34 mouse cellular contexts compared by ENCODE assay signal in the genomic region with DNA sequence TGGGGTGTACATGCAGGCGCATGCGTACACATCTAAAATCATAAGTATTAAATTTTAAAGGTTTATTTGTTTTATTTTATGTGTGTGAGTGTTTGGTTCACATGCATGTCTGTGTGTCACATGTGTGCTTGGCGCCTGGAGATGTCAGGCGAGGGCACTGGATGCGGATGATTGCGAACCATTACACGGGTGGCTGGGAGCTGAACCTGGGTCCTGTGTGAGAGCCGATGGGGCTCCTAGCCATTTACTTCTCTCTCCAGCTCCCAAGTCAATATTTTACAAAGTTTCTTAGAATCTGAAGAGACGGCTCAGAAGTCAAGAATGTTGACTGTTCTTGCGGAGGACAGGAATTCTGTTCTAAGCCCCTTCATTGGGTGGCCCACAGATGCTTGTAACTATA.
"Had no signal": no experiment of that assay in that cellular context is flagged by ENCODE, and none has a peak within 500 bp of the region (broad histone marks: within the 10 kb centered on the region; RNA-seq: fewer than 3 reads in every experiment).

No protein-coding gene starts in this region.

- ATAC-seq: hindbrain, embryonic 16.5 days; hindbrain, postnatal 0 days; inflammation-experienced regulatory T-cells, adult 6 months; intestine, embryonic 15.5 days; intestine, embryonic 16.5 days; intestine, postnatal 0 days had no signal

- H3K4me3 ChIP-seq: heart, embryonic 12.5 days; heart, embryonic 13.5 days; heart, embryonic 15.5 days; hindbrain, embryonic 10.5 days; hindbrain, embryonic 12.5 days; hindbrain, embryonic 13.5 days; hindbrain, embryonic 15.5 days; intestine, embryonic 15.5 days; kidney, embryonic 15.5 days; layer of hippocampus, adult 2 months; left cerebral cortex, adult 2 months had no signal

- H3K27me3 ChIP-seq: heart, embryonic 12.5 days; heart, embryonic 13.5 days; heart, embryonic 15.5 days; hindbrain, embryonic 12.5 days; hindbrain, embryonic 13.5 days; intestine, embryonic 15.5 days; kidney, embryonic 15.5 days had no signal

- H3K27ac ChIP-seq: heart, embryonic 13.5 days; heart, embryonic 15.5 days; hindbrain, embryonic 10.5 days; hindbrain, embryonic 12.5 days; hindbrain, embryonic 13.5 days; hindbrain, embryonic 14.5 days; hindbrain, embryonic 15.5 days; hindbrain, postnatal 0 days; intestine, embryonic 15.5 days; kidney, embryonic 15.5 days; kidney, postnatal 0 days; layer of hippocampus, adult 2 months; left cerebral cortex, adult 2 months had no signal

- H3K4me2 ChIP-seq: heart, embryonic 11.5 days; heart, embryonic 12.5 days; heart, embryonic 13.5 days; heart, embryonic 15.5 days; hindbrain, embryonic 12.5 days; hindbrain, embryonic 13.5 days; hindbrain, embryonic 14.5 days; hindbrain, embryonic 15.5 days; intestine, embryonic 15.5 days; kidney, embryonic 15.5 days had no signal

- H3K36me3 ChIP-seq: heart, embryonic 12.5 days; heart, embryonic 13.5 days; heart, embryonic 15.5 days; hindbrain, embryonic 10.5 days; hindbrain, embryonic 12.5 days; hindbrain, embryonic 13.5 days; hindbrain, embryonic 15.5 days; intestine, embryonic 15.5 days; kidney, embryonic 15.5 days had no signal

- H3K9ac ChIP-seq: heart, embryonic 12.5 days; heart, embryonic 13.5 days; heart, embryonic 15.5 days; hindbrain, embryonic 12.5 days; hindbrain, embryonic 13.5 days; hindbrain, embryonic 14.5 days; hindbrain, embryonic 15.5 days; intestine, embryonic 15.5 days; kidney, embryonic 15.5 days had no signal

- DNase-seq: heart, postnatal 10 days; heart, postnatal 14 days; heart, postnatal 4 days; kidney, adult 11 months; kidney, adult 18-20 months; kidney, adult 2 months; kidney, adult 8-10 months; kidney, adult 9 months; kidney, postnatal 10 days; kidney, postnatal 14 days; kidney, postnatal 25 days; kidney, postnatal 36 days; kidney, postnatal 4 days; layer of hippocampus, adult 9-11 months; layer of hippocampus, postnatal 36 days had no signal

- H3K4me1 ChIP-seq: heart, embryonic 12.5 days; heart, embryonic 13.5 days; heart, embryonic 15.5 days; hindbrain, embryonic 15.5 days; intestine, embryonic 15.5 days; kidney, embryonic 15.5 days had no signal

- H3K9me3 ChIP-seq: heart, embryonic 12.5 days; heart, embryonic 13.5 days; heart, embryonic 15.5 days; hindbrain, embryonic 10.5 days; hindbrain, embryonic 12.5 days; hindbrain, embryonic 13.5 days; hindbrain, embryonic 15.5 days; intestine, embryonic 15.5 days; kidney, embryonic 15.5 days had no signal
